Mouse (Mus musculus) midbrain, embryonic 16.5 days (tissue): Measurements from ENCODE around the gene Dedd2. TPM values are rescaled to one million over a fixed set of nuclear protein-coding genes. Genes with fewer than 3 reads are reported as not detected.

Experiments
- ATAC-seq: fragments of 200-750 bp; cut with Nextera tagmentation; 2 replicates; pipeline ENCODE4 v1.8.0; 2017; ENCODE audit warnings: moderate TSS enrichment
- H3K27ac ChIP-seq: fragments of 300-500 bp; sonication (generic); 2 replicates; pipeline ENCODE4 v1.5.1; 2014; ENCODE audit warnings: mild to moderate bottlenecking, low read length, mixed read lengths
- H3K27me3 ChIP-seq: fragments of 300-500 bp; sonication (generic); 2 replicates; pipeline ENCODE4 v1.6.1; 2014; ENCODE audit warnings: low read depth, low read length, mixed read lengths; ENCODE audit not compliant: control insufficient read depth, insufficient read depth
- H3K36me3 ChIP-seq: fragments of 300-500 bp; sonication (generic); 2 replicates; pipeline ENCODE4 v1.6.1; 2014; ENCODE audit warnings: mild to moderate bottlenecking, low read length, moderate library complexity, mixed read lengths; ENCODE audit not compliant: control insufficient read depth, insufficient read depth
- H3K4me1 ChIP-seq: fragments of 300-500 bp; sonication (generic); 2 replicates; pipeline ENCODE4 v1.6.1; 2014; ENCODE audit warnings: mild to moderate bottlenecking, low read length, mixed read lengths; ENCODE audit not compliant: control insufficient read depth, insufficient read depth
- H3K4me2 ChIP-seq: fragments of 300-500 bp; sonication (generic); 2 replicates; pipeline ENCODE4 v1.6.1; 2014; ENCODE audit warnings: mild to moderate bottlenecking, low read length, mixed read lengths
- H3K4me3 ChIP-seq: fragments of 300-500 bp; sonication (generic); 2 replicates; pipeline ENCODE4 v1.5.1; 2014; ENCODE audit warnings: low read depth, mild to moderate bottlenecking, low read length, moderate library complexity, mixed read lengths
- H3K9ac ChIP-seq: fragments of 300-500 bp; sonication (generic); 2 replicates; pipeline ENCODE4 v1.6.1; 2014; ENCODE audit warnings: low read depth, low read length, mixed read lengths
- H3K9me3 ChIP-seq: fragments of 300-500 bp; sonication (generic); replicated peaks from 2 replicates; pipeline ENCODE4 v1.6.1; 2014; ENCODE audit warnings: mild to moderate bottlenecking, low read length, mixed read lengths; ENCODE audit not compliant: control insufficient read depth, poor library complexity, severe bottlenecking
- WGBS: fragments of 180-500 bp; shearing (Covaris S2); extraction: QIAGEN DNeasy Blood & Tissue Kit; methylation state at CpG from one replicate; pipeline ENCODE4 v1.1.7; 2014; 5-methylcytosine and 5-hydroxymethylcytosine counted together
- microRNA-seq: library from miRNA; unstranded; fragments of <30 nt; microRNA quantifications from one replicate; pipeline ENCODE4, GENCODE M21; 2017
- polyA plus RNA-seq: library from polyadenylated mRNA; unstranded; fragments of >200 nt; fragmentation: Nextera tagmentation; extraction: Ambion mirVana; gene quantifications from 2 replicates; pipeline ENCODE4 v1.2.1, GENCODE M21; 2015

Gene Dedd2
- polyA plus RNA-seq, 1 experiment from 2014 or later: 14.6 TPM

- Histone ChIP-seq H3K9ac (peak overlapping the region; percentile 40), H3K27me3 (no peaks in the 10 kb centered on the region), H3K9me3 (no peaks in the 10 kb centered on the region), H3K36me3 (no peaks in the 10 kb centered on the region), H3K4me2 (peak overlapping the region; percentile 43), H3K4me3 (no peak overlapping the region; the same call in 1 of the 2 replicates), H3K27ac (peak overlapping the region; percentile 89), H3K4me1 (peaks cover 60% of the 10 kb centered on the region)
- ATAC-seq: no peak
- WGBS: 56% methylated on average over 4 of the region's 4 CpGs
Measured at GRCm38 (mm10) chr7:25154648-25155047, 65.8 kb downstream of the Dedd2 start.

GRCm38 (mm10) chr7:25153841-25154240 lies 66.6 kb downstream of the Dedd2 start:
- no peaks in the 10 kb centered on the region for H3K27me3 ChIP-seq
- no peak for ATAC-seq
- peak overlapping the region; percentile 89 for H3K27ac ChIP-seq
- 0 out of 2 replicates have a peak overlapping the region, but pooled peaks have one; percentile 1 for H3K4me3 ChIP-seq
- no peaks in the 10 kb centered on the region for H3K9me3 ChIP-seq
- peak overlapping the region; percentile 4; the same call in 1 of the 2 replicates for H3K9ac ChIP-seq
- no peaks in the 10 kb centered on the region for H3K36me3 ChIP-seq
- peak overlapping the region; percentile 43 for H3K4me2 ChIP-seq
- 31% methylated on average over 7 of the region's 7 CpGs for WGBS
- H3K4me1 ChIP-seq: peaks cover 60% of the 10 kb centered on the region

- H3K9ac ChIP-seq: peak overlapping the region; percentile 63
- no peaks in the 10 kb centered on the region for H3K27me3 ChIP-seq
- H3K4me3 ChIP-seq: peak overlapping the region; percentile 19
- ATAC-seq: peak; percentile 21; the same call in 1 of the 2 replicates
- WGBS: 18% methylated on average over 10 of the region's 10 CpGs
- peak overlapping the region; percentile 89 for H3K27ac ChIP-seq
- H3K9me3 ChIP-seq: no peaks in the 10 kb centered on the region
- peak overlapping the region; percentile 43 for H3K4me2 ChIP-seq
- no peaks in the 10 kb centered on the region for H3K36me3 ChIP-seq
- peaks cover 60% of the 10 kb centered on the region for H3K4me1 ChIP-seq
Measured at GRCm38 (mm10) chr7:25151916-25152556, 68.4 kb downstream of the Dedd2 start.

DNA sequence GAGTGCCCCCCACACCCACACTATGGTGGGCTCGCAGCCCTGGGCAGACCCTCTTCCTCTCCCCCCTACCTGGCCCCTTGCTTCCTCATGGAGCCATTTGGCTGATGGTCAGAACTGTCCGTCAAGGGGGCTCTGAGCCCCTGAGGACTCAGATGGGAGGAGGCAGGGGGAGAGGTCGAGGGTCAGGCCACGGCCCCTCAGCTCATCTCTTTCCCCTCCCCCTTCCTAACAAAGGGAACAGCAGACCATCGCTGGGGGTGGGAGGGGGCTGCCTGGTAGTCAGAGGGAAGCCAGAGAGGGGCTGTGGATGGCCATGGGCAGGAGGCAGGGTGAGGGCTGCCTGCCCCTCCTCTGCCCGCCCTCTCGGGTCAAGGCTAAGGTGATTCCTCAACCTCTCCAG lies 69.4 kb downstream of the Dedd2 start:
- Histone ChIP-seq H3K9ac (peak overlapping the region; percentile 63), H3K4me3 (no peak overlapping the region), H3K4me2 (peak overlapping the region; percentile 42), H3K4me1 (peaks cover 60% of the 10 kb centered on the region), H3K27ac (peak overlapping the region; percentile 89), H3K9me3 (no peaks in the 10 kb centered on the region), H3K36me3 (no peaks in the 10 kb centered on the region), H3K27me3 (no peaks in the 10 kb centered on the region)
- ATAC-seq: no peak; the same call in 1 of the 2 replicates
- 0% methylated on average over 6 of the region's 7 CpGs for WGBS

- peak; percentile 44; the same call in 1 of the 2 replicates for ATAC-seq
- 6% methylated on average over 13 of the region's 18 CpGs for WGBS
Measured at GRCm38 (mm10) chr7:25150151-25150663, 70.2 kb downstream of the Dedd2 start.

More at GRCm38 (mm10) chr7:25150151-25150663, 70.2 kb downstream of the Dedd2 start:
- Histone ChIP-seq H3K4me3 (peak overlapping the region; percentile 13; the same call in 1 of the 2 replicates), H3K9ac (peak overlapping the region; percentile 63), H3K9me3 (no peaks in the 10 kb centered on the region), H3K27me3 (no peaks in the 10 kb centered on the region), H3K36me3 (no peaks in the 10 kb centered on the region), H3K4me1 (peaks cover 54% of the 10 kb centered on the region), H3K27ac (peak overlapping the region; percentile 89), H3K4me2 (peak overlapping the region; percentile 42)

Small RNA genes within 50 kb of the gene (microRNA-seq; reads per million reads assigned to microRNA genes)
- gene Mir7048: not detected

Other genes starting within 250 kb of the Dedd2 start
- 288 and 310 TPM in 2 replicates for gene Rabac1, start 247.9 kb downstream of the Dedd2 start, polyA plus RNA-seq
- 447 and 557 TPM in 2 replicates for gene Atp1a3, start 214.7 kb downstream of the Dedd2 start, polyA plus RNA-seq
- 14.2 and 15.5 TPM in 2 replicates for gene Grik5, start 148.3 kb downstream of the Dedd2 start, polyA plus RNA-seq
- gene Zfp574, start 148.0 kb downstream of the Dedd2 start, polyA plus RNA-seq: 33.7 and 34.2 TPM in 2 replicates
- 42.9 and 56.4 TPM in 2 replicates for gene Pou2f2, start 40.9 kb downstream of the Dedd2 start, polyA plus RNA-seq
- gene Zfp526, start 810 bp upstream of the Dedd2 start, polyA plus RNA-seq: 1.7 TPM in 2 replicates
- 16.2 and 17.8 TPM in 2 replicates for gene Gsk3a, start 17.2 kb upstream of the Dedd2 start, polyA plus RNA-seq
- 2.3 and 2.8 TPM in 2 replicates for gene Erf, start 30.1 kb upstream of the Dedd2 start, polyA plus RNA-seq
- 33.8 and 38.8 TPM in 2 replicates for gene Cic, start 47.1 kb upstream of the Dedd2 start, polyA plus RNA-seq
- gene Pafah1b3, start 77.4 kb upstream of the Dedd2 start, polyA plus RNA-seq: 672 and 703 TPM in 2 replicates
- gene Prr19, start 80.8 kb upstream of the Dedd2 start, polyA plus RNA-seq: 4.3 and 5.6 TPM in 2 replicates
- 83.8 and 98.0 TPM in 2 replicates for gene Tmem145, start 85.5 kb upstream of the Dedd2 start, polyA plus RNA-seq
- 23.2 and 23.4 TPM in 2 replicates for gene Megf8, start 96.5 kb upstream of the Dedd2 start, polyA plus RNA-seq
- not detected in 2 replicates for gene Cnfn, start 149.1 kb upstream of the Dedd2 start, polyA plus RNA-seq
- gene Lipe, start 178.1 kb upstream of the Dedd2 start, polyA plus RNA-seq: 9.8 and 12.5 TPM in 2 replicates
- gene Cxcl17, start 192.3 kb upstream of the Dedd2 start, polyA plus RNA-seq: 0.48 and 1.0 TPM in 2 replicates